ENCODE assay signal across 10 mouse cellular contexts in the genomic region with DNA sequence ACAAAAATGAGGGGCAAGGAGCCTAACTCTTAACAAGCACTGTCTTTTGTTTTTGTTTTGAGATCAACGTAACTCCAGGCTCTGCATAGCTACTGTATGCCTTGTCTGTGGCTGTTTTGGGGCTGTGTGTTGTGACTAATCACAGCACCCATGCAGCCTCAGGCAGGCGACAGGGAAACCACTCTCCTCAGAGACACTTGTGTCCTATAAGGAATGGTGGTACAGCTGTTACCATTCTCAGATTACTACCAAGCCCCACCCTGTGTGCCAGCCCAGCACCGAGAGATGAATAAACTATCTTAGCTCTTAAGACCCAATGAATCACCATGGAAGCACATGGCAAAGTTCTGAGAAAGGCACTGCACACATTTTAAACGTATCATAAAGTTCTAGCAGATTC. TPM values are rescaled to one million over a fixed set of nuclear protein-coding genes. Genes with fewer than 3 reads are reported as not detected.
DNase-seq lines count a peak whose midpoint lies in the region; ATAC-seq and TF ChIP-seq lines count a peak whose summit lies in the region.
"Had no signal": no experiment of that assay in that cellular context is flagged by ENCODE, and none has a peak within 500 bp of the region (broad histone marks: within the 10 kb centered on the region; RNA-seq: fewer than 3 reads in every experiment).

No protein-coding gene starts in this region.

- peak overlapping the region; percentile 52 for H3K4me2 ChIP-seq in heart, embryonic 12.5 days
- no peak overlapping the region for H3K4me2 ChIP-seq in stomach, embryonic 14.5 days (replicated peaks; ENCODE audit: low read depth, low read length)
- H3K4me2 ChIP-seq in stomach, postnatal 0 days (replicated peaks; ENCODE audit: low read depth), result no peak overlapping the region
- peak overlapping the region; percentile 64 for H3K4me2 ChIP-seq in heart, embryonic 14.5 days (ENCODE audit: low read length)

- TF ChIP-seq CTCF in stomach, postnatal 0 days (IDR thresholded peaks at IDR 0.05; ENCODE audit: low read depth), result no peak

- TF ChIP-seq EP300 in stomach, postnatal 0 days (optimal IDR thresholded peaks at IDR 0.05), result no peak

- H3K27ac ChIP-seq in heart, embryonic 12.5 days (ENCODE audit: poor library complexity, severe bottlenecking), result peak overlapping the region; percentile 59
- peak overlapping the region; percentile 15; the same call in 1 of the 2 replicates for H3K27ac ChIP-seq in stomach, embryonic 14.5 days (ENCODE audit: low read length)
- no peak overlapping the region for H3K27ac ChIP-seq in stomach, postnatal 0 days (replicated peaks)
- peak overlapping the region; percentile 76 to 78 for H3K27ac ChIP-seq in heart, embryonic 14.5 days (replicated peaks in 1 of 2; ENCODE audit: control insufficient read depth in 1 of 2, insufficient read depth in 1 of 2, low read depth in 2 of 2, low read length in 2 of 2)

- no peaks in the 10 kb centered on the region for H3K36me3 ChIP-seq in heart, embryonic 12.5 days
- H3K36me3 ChIP-seq in stomach, embryonic 14.5 days (ENCODE audit: control insufficient read depth, insufficient read depth, low read length), result no peaks in the 10 kb centered on the region
- H3K36me3 ChIP-seq in stomach, postnatal 0 days (ENCODE audit: control insufficient read depth, insufficient read depth, low read length), result no peaks in the 10 kb centered on the region
- no peaks in the 10 kb centered on the region for H3K36me3 ChIP-seq in heart, embryonic 14.5 days (ENCODE audit: control insufficient read depth, insufficient read depth, low read length)

- WGBS in heart, embryonic 12.5 days, result 32% methylated on average over 4 of the region's 4 CpGs
- 33% methylated on average over 4 of the region's 4 CpGs for WGBS in stomach, embryonic 14.5 days
- WGBS in stomach, postnatal 0 days, result 37% methylated on average over 4 of the region's 4 CpGs
- 23% methylated on average over 4 of the region's 4 CpGs for WGBS in heart, embryonic 14.5 days

- H3K9me3 ChIP-seq in heart, embryonic 12.5 days (replicated peaks), result no peaks in the 10 kb centered on the region
- H3K9me3 ChIP-seq in stomach, embryonic 14.5 days (ENCODE audit: control insufficient read depth, low read depth, low read length), result no peaks in the 10 kb centered on the region
- H3K9me3 ChIP-seq in stomach, postnatal 0 days (ENCODE audit: control insufficient read depth, low read length), result no peaks in the 10 kb centered on the region
- no peaks in the 10 kb centered on the region for H3K9me3 ChIP-seq in heart, embryonic 14.5 days (ENCODE audit: control insufficient read depth, low read length)

- no peaks in the 10 kb centered on the region for H3K27me3 ChIP-seq in heart, embryonic 12.5 days (replicated peaks)
- H3K27me3 ChIP-seq in stomach, embryonic 14.5 days (ENCODE audit: control insufficient read depth, insufficient read depth, low read length), result no peaks in the 10 kb centered on the region
- no peaks in the 10 kb centered on the region for H3K27me3 ChIP-seq in stomach, postnatal 0 days (ENCODE audit: control insufficient read depth, insufficient read depth, low read length)
- no peaks in the 10 kb centered on the region for H3K27me3 ChIP-seq in heart, embryonic 14.5 days (ENCODE audit: control insufficient read depth, insufficient read depth, low read length)

- ATAC-seq in heart, embryonic 12.5 days (ENCODE audit: insufficient number of reproducible peaks, low FRiP score), result no peak
- ATAC-seq in stomach, embryonic 14.5 days (ENCODE audit: insufficient number of reproducible peaks, insufficient read depth, low FRiP score, low read depth), result no peak
- no peak for ATAC-seq in stomach, postnatal 0 days (ENCODE audit: low FRiP score, low TSS enrichment)
- ATAC-seq in heart, embryonic 14.5 days (ENCODE audit: insufficient number of reproducible peaks, insufficient read depth, low FRiP score, low read depth), result no peak
- ATAC-seq: activated CD4-positive, CD25-positive, alpha-beta regulatory T cell, adult 4 months had no signal

- no peak overlapping the region for H3K4me3 ChIP-seq in heart, embryonic 12.5 days
- H3K4me3 ChIP-seq in stomach, embryonic 14.5 days (ENCODE audit: low read depth, low read length), result no peak overlapping the region
- no peak overlapping the region for H3K4me3 ChIP-seq in stomach, postnatal 0 days (ENCODE audit: low read depth, low read length)
- H3K4me3 ChIP-seq in heart, embryonic 14.5 days (ENCODE audit: control insufficient read depth in 1 of 2, insufficient read depth in 1 of 2, low read depth in 1 of 2, low read length in 2 of 2), result peak overlapping the region; percentile 4 to 13; a peak in 2 of 4 replicates

- DNase-seq in heart, adult 8-10 months (ENCODE audit: low spot score), result no peak
- no peak for DNase-seq in stomach, postnatal 0 days (ENCODE audit: low spot score)
- no peak for DNase-seq in adrenal gland, adult 2 months
- no peak for DNase-seq in thymus, postnatal 0 days (ENCODE audit: low spot score)
- DNase-seq: kidney, adult 11 months; right cerebral cortex, adult 18-20 months had no signal

- no peak overlapping the region for H3K9ac ChIP-seq in heart, embryonic 12.5 days
- H3K9ac ChIP-seq in stomach, embryonic 14.5 days (replicated peaks; ENCODE audit: low read depth, low read length), result no peak overlapping the region
- H3K9ac ChIP-seq in stomach, postnatal 0 days (ENCODE audit: low read length), result no peak overlapping the region
- peak overlapping the region; percentile 59; the same call in 1 of the 2 replicates for H3K9ac ChIP-seq in heart, embryonic 14.5 days (ENCODE audit: low read length)

- peaks cover 35% of the 10 kb centered on the region for H3K4me1 ChIP-seq in heart, embryonic 12.5 days (replicated peaks)
- H3K4me1 ChIP-seq in stomach, embryonic 14.5 days (ENCODE audit: control insufficient read depth, insufficient read depth, low read length), result peaks cover 17% of the 10 kb centered on the region; the same call in 1 of the 2 replicates
- no peaks in the 10 kb centered on the region; the same call in 1 of the 2 replicates for H3K4me1 ChIP-seq in stomach, postnatal 0 days (replicated peaks; ENCODE audit: control insufficient read depth, insufficient read depth)
- peaks cover 3 to 21% of the 10 kb centered on the region in 2 experiments for H3K4me1 ChIP-seq in heart, embryonic 14.5 days (ENCODE audit: control insufficient read depth in 2 of 2, insufficient read depth in 2 of 2, low read length in 2 of 2)

RNA-seq across cellular contexts. Expression of a gene that starts 29.7 kb away (rescaled TPM):
- 34.8 and 39.4 TPM in 2 replicates for polyA plus RNA-seq in heart, embryonic 12.5 days (2016; fragmentation: Nextera tagmentation; extraction: Ambion mirVana)
- 10 to 100 TPM; 14.8 to 24.4 (median 22.2) TPM for total RNA-seq in heart, adult 8-10 months (2022)
- polyA plus RNA-seq in stomach, embryonic 14.5 days (2014; fragmentation: Nextera tagmentation; extraction: Ambion mirVana), result 9.5 and 14.2 TPM in 2 replicates
- polyA plus RNA-seq in stomach, postnatal 0 days (2015; fragmentation: Nextera tagmentation; extraction: Ambion mirVana), result 7.8 and 8.4 TPM in 2 replicates
- polyA plus RNA-seq in heart, embryonic 14.5 days (2014; fragmentation: Nextera tagmentation; extraction: Ambion mirVana), result 38.1 and 46.4 TPM in 2 replicates
- 1 to 10 TPM; 3.5 to 3.9 TPM for total RNA-seq in adrenal gland, adult 2 months (2021)
- 0.34 and 0.37 TPM in 2 replicates for polyA plus RNA-seq in adrenal gland, adult 2 months (2012; rRNA removed)
- polyA plus RNA-seq in thymus, postnatal 0 days (2015; fragmentation: Nextera tagmentation; extraction: Ambion mirVana), result 2.7 and 3.4 TPM in 2 replicates
- polyA plus RNA-seq: activated CD4-positive, CD25-positive, alpha-beta regulatory T cell, adult 4 months had no signal

Comparison
In these comparisons a context has a peak if more than half of its experiments do, and no peak if none do; other contexts are left out.
1. H3K4me3 ChIP-seq: peak in heart, embryonic 14.5 days (2 of 2); none in heart, embryonic 12.5 days (single experiment), stomach, embryonic 14.5 days (single experiment) and stomach, postnatal 0 days (single experiment).
2. H3K4me2 ChIP-seq: peak in heart, embryonic 12.5 days (single experiment) and heart, embryonic 14.5 days (single experiment); none in stomach, embryonic 14.5 days (single experiment) and stomach, postnatal 0 days (single experiment).